Mouse (Mus musculus) lung, adult 2 months (tissue): ENCODE measurements at regions not wholly inside any gene's neighbourhood (a gene's known extent, or its start where the extent isn't known, plus 50 kb on each side); places are given as distances from the start of the nearest gene placed in this dataset.

Experiments used
- CTCF ChIP-seq: fragments of 200-500 bp; IDR thresholded peaks from 2 replicates; pipeline ENCODE4 v1.5.1; 2011; ENCODE audit warnings: mild to moderate bottlenecking, low read length, control low read depth; ENCODE audit not compliant: insufficient read depth
- POLR2A ChIP-seq: fragments of 200-500 bp; IDR thresholded peaks from 2 replicates; pipeline ENCODE4 v1.6.1; 2011; ENCODE audit warnings: low read depth, mild to moderate bottlenecking, control low read depth, low read length, borderline replicate concordance; ENCODE audit errors: extremely low read depth

GRCm38 (mm10) chr10:17272646-17273045, 450.4 kb upstream of the Cited2 start:
- no peak for TF ChIP-seq POLR2A
- no peak for TF ChIP-seq CTCF
